Mouse (Mus musculus) midbrain, embryonic 12.5 days (tissue): Measurements from ENCODE around the gene Cog4. TPM values are rescaled to one million over a fixed set of nuclear protein-coding genes. Genes with fewer than 3 reads are reported as not detected.
"Not testable (repeated sequence)": the region's sequence is repeated elsewhere in the genome, so short reads cannot be mapped to it uniquely, and the experiment has no call there.

ENCODE experiments used
- ATAC-seq: fragments of 200-750 bp; cut with Nextera tagmentation; 2 replicates; pipeline ENCODE4 v1.8.0; 2017; ENCODE audit warnings: low read depth, moderate TSS enrichment, moderate library complexity; ENCODE audit not compliant: low FRiP score
- H3K27ac ChIP-seq: fragments of 300-500 bp; sonication (generic); replicated peaks from 2 replicates; pipeline ENCODE4 v1.5.1; 2016; ENCODE audit warnings: mild to moderate bottlenecking
- H3K27me3 ChIP-seq: fragments of 300-500 bp; sonication (generic); 2 replicates; pipeline ENCODE4 v1.6.1; 2016; ENCODE audit warnings: mild to moderate bottlenecking
- H3K36me3 ChIP-seq: fragments of 300-500 bp; sonication (generic); 2 replicates; pipeline ENCODE4 v1.6.1; 2016
- H3K4me1 ChIP-seq: fragments of 300-500 bp; sonication (generic); 2 replicates; pipeline ENCODE4 v1.6.1; 2016
- H3K4me2 ChIP-seq: fragments of 300-500 bp; sonication (generic); replicated peaks from 2 replicates; pipeline ENCODE4 v1.6.1; 2016; ENCODE audit warnings: mild to moderate bottlenecking, moderate library complexity
- H3K4me3 ChIP-seq: fragments of 300-500 bp; sonication (generic); 2 replicates; pipeline ENCODE4 v1.5.1; 2016; ENCODE audit warnings: mild to moderate bottlenecking
- H3K9ac ChIP-seq: fragments of 300-500 bp; sonication (generic); replicated peaks from 2 replicates; pipeline ENCODE4 v1.6.1; 2016; ENCODE audit warnings: mild to moderate bottlenecking, moderate library complexity
- H3K9me3 ChIP-seq: fragments of 300-500 bp; sonication (generic); 2 replicates; pipeline ENCODE4 v1.6.1; 2016; ENCODE audit warnings: mild to moderate bottlenecking
- WGBS: fragments of 180-500 bp; shearing (Covaris S2); methylation state at CpG from one replicate; pipeline ENCODE4 v1.1.7; 2016; 5-methylcytosine and 5-hydroxymethylcytosine counted together
- polyA plus RNA-seq: library from polyadenylated mRNA; unstranded; fragments of >200 nt; fragmentation: Nextera tagmentation; extraction: Ambion mirVana; gene quantifications from 2 replicates; pipeline ENCODE4 v1.2.1, GENCODE M21; 2016

Cog4 gene
- polyA plus RNA-seq, 1 experiment from 2014 or later = 74.3 TPM

DNA sequence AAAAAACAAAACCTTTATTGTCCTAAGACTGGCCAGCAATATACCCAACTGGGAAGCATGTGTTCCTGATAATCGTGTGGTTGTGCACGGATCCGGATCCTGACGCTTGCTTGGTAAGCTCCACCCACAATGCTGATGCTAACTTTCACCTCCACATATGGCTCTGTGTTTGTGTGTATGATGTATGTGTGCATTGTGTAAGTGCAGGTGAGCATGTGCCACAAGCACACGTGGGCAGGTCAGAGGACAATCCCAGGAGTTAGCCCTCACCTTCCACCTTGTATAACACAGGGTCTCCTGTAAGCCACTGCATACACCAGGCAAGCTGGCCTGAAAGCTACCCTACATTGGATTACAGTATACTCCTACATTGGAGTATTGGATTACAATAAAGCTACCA is 3.2 kb upstream of the Cog4 start:
- no peak overlapping the region for H3K4me3 ChIP-seq
- H3K4me1 ChIP-seq = peaks cover 18% of the 10 kb centered on the region
- H3K27ac ChIP-seq = no peak overlapping the region
- H3K4me2 ChIP-seq = no peak overlapping the region
- WGBS = 90% methylated on average over 5 of the region's 5 CpGs
- ATAC-seq = no peak
- no peaks in the 10 kb centered on the region for H3K9me3 ChIP-seq
- H3K36me3 ChIP-seq = peaks cover 62% of the 10 kb centered on the region
- H3K9ac ChIP-seq = no peak overlapping the region
- H3K27me3 ChIP-seq = no peaks in the 10 kb centered on the region

DNA sequence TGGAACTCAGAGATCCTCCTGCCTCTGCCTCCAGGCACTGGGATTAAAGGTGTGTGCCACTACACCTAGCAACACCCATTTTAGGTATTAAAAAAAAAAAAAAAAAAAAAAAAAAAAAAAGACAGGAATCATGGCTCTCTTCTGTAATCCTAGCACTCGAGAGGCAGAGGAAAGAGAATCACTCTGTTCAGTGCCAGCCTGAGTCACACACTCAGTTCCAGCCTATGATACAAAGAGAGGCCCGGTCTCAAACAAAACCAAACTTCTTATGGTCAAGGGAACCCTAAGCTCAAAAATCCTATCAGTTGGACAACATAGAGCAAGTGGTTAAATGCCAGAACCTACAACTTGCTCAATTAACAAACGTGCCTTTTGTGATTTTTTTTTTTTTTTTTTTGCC is 1.5 kb upstream of the Cog4 start:
- H3K9ac ChIP-seq = no peak overlapping the region
- H3K4me1 ChIP-seq = peaks cover 19% of the 10 kb centered on the region
- no peak for ATAC-seq
- peak overlapping the region; percentile 79; the same call in 1 of the 2 replicates for H3K4me2 ChIP-seq
- peaks cover 46% of the 10 kb centered on the region for H3K36me3 ChIP-seq
- 0 out of 2 replicates have a peak overlapping the region, but pooled peaks have one; percentile 62 for H3K4me3 ChIP-seq
- no peaks in the 10 kb centered on the region for H3K27me3 ChIP-seq
- no peaks in the 10 kb centered on the region for H3K9me3 ChIP-seq
- H3K27ac ChIP-seq = no peak overlapping the region
- 88% methylated on average over 3 of the region's 3 CpGs for WGBS

DNA sequence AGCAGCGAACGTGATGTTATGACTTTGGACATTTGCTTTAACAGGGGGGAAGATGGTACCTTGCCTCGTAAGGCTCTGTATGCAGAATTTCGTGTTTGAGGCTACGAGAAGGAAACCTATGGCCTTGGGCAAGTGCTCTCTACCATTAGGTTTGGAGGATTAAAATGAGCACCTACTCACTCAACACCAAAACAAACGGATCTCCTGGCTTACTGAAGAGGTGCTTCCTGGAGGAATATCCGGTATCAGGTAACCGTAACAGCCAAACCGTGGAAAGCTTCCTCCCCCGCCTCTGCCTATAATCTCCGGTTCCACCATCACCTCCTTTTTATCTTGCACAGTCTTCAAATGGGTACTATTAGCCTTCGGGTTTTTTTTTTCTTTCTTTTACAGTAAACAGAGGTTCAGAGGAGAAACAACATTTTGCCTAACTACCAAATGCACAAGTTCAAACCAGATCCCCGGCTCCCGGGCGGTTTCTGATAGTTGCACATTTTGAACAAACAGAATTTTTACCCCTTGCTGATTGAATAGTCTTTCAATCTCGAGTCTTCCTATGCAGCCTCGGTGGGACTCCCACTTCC is 487 bp upstream of the Cog4 start:
- H3K4me3 ChIP-seq = peak overlapping the region; percentile 62
- H3K9ac ChIP-seq = peak overlapping the region; percentile 79
- peak overlapping the region; percentile 79 for H3K4me2 ChIP-seq
- H3K27me3 ChIP-seq = no peaks in the 10 kb centered on the region
- H3K36me3 ChIP-seq = peaks cover 46% of the 10 kb centered on the region
- ATAC-seq = no peak
- peaks cover 19% of the 10 kb centered on the region for H3K4me1 ChIP-seq
- H3K9me3 ChIP-seq = no peaks in the 10 kb centered on the region
- H3K27ac ChIP-seq = peak overlapping the region; percentile 88; the same call in 1 of the 2 replicates
- WGBS = 13% methylated on average over 17 of the region's 17 CpGs

DNA sequence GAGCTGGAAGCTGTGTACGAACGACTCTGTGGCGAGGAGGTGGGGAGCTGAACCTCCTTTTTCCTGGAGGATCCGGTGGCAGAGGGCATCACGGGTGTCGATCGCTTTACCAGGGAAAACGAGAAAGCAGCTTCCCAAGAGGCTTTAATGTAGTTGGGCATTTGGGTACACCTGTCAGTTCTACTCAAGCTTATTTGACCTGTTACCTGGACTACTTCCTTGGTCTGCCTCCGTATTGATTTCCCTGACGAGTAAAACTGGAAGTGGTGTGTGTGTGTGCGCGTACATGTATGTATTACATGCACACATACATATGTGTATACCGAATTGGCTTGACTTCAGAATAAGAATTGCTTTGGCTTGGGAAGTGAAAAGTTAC is 760 bp downstream of the Cog4 start:
- Histone ChIP-seq H3K9me3 (no peaks in the 10 kb centered on the region), H3K9ac (peak overlapping the region; percentile 76), H3K4me3 (peak overlapping the region; percentile 62), H3K27me3 (no peaks in the 10 kb centered on the region), H3K4me2 (peak overlapping the region; percentile 79), H3K4me1 (peaks cover 19% of the 10 kb centered on the region), H3K36me3 (peaks cover 48% of the 10 kb centered on the region), H3K27ac (peak overlapping the region; percentile 52)
- 2% methylated on average over 13 of the region's 13 CpGs for WGBS
- ATAC-seq = no peak

DNA sequence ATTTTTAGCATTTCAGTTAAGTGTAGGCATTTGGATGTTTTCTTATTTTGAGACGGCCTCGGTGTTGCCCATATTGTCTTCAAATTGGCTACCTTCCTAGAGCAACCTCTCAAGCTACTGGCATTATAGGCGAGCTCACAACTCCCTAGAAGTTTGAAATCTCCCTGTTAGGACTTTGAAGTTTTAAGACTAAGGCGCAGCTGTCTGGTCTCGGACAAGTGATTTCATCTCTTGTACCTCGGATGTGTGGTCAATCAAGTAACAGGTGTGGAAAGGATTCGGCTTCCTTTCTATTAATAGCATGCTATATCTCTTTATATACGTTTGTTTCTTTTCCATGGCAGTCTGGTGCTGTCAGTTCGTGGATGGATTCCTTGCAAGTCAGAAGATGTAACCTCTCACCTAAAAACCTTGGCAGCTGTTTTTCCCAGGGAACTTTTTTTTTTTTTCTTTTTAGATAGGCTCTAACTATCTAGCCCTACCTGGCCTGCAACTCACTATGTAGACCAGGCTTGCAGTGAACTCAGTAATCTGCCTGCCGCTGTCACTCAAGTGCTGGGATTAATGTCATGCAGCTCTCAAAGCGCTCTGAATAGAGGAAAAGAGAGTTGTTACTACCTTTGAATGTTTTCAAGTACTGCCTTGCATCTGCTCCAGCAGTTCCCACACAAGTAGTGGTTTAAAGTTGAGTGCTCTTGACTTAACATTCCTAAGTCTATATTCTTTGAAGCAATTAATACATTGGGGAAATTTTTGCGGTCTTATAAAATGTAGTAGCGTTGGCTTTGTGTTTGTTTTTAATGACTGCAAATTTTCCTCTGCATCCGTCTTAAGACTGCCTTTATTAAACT is 1.5 kb downstream of the Cog4 start:
- Histone ChIP-seq H3K27me3 (no peaks in the 10 kb centered on the region), H3K9ac (peak overlapping the region; percentile 76), H3K4me3 (peak overlapping the region; percentile 62), H3K9me3 (no peaks in the 10 kb centered on the region), H3K27ac (no peak overlapping the region), H3K4me2 (peak overlapping the region; percentile 79), H3K36me3 (peaks cover 48% of the 10 kb centered on the region), H3K4me1 (peaks cover 19% of the 10 kb centered on the region)
- ATAC-seq = no peak
- 62% methylated on average over 14 of the region's 14 CpGs for WGBS

DNA sequence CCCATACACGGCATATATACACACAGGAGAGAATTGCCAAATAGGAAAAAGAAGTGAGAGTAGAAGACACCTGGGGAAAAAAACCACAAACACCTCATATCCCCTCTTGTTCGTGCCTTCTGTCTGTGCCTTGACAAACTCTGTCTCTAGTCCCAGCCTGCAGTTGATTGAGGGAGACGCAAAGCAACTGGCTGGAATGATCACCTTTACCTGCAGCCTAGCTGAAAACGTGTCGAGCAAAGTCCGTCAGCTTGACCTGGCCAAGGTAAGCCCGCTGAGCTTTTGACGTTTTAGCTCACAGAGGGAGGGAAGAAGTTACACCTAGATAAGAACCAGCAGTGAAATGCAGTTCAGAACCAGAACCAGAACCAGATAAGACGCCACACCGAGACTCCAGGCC is 4.8 kb downstream of the Cog4 start:
- H3K4me2 ChIP-seq = no peak overlapping the region
- 96% methylated on average over 10 of the region's 10 CpGs for WGBS
- ATAC-seq = no peak
- no peaks in the 10 kb centered on the region for H3K9me3 ChIP-seq
- H3K9ac ChIP-seq = no peak overlapping the region
- H3K4me1 ChIP-seq = peaks cover 9% of the 10 kb centered on the region
- no peak overlapping the region for H3K27ac ChIP-seq
- no peak overlapping the region for H3K4me3 ChIP-seq
- peaks cover 62% of the 10 kb centered on the region for H3K36me3 ChIP-seq
- H3K27me3 ChIP-seq = no peaks in the 10 kb centered on the region

DNA sequence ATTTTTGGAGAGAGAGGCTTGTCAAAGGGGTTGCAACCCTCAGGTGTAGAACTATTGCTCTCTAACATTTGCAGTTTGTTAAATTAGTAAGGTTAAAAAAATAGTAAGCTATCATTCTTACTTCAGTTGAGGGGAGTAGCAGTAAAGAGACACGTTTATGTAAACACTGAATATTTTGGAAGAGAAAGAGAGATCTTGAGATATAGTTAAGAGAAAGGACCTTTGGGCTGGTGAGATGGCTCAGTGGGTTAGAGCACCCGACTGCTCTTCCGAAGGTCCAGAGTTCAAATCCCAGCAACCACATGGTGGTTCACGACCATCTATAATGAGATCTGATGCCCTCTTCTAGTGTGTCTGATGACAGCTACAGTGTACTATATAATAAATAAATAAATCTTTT is 9.7 kb downstream of the Cog4 start:
- not testable (repeated sequence) for H3K9me3 ChIP-seq, H3K27me3 ChIP-seq, H3K4me2 ChIP-seq, H3K4me3 ChIP-seq, H3K9ac ChIP-seq, H3K4me1 ChIP-seq, ATAC-seq, H3K27ac ChIP-seq
- H3K36me3 ChIP-seq = peaks cover 90% of the 10 kb centered on the region
- 90% methylated on average over 4 of the region's 4 CpGs for WGBS

DNA sequence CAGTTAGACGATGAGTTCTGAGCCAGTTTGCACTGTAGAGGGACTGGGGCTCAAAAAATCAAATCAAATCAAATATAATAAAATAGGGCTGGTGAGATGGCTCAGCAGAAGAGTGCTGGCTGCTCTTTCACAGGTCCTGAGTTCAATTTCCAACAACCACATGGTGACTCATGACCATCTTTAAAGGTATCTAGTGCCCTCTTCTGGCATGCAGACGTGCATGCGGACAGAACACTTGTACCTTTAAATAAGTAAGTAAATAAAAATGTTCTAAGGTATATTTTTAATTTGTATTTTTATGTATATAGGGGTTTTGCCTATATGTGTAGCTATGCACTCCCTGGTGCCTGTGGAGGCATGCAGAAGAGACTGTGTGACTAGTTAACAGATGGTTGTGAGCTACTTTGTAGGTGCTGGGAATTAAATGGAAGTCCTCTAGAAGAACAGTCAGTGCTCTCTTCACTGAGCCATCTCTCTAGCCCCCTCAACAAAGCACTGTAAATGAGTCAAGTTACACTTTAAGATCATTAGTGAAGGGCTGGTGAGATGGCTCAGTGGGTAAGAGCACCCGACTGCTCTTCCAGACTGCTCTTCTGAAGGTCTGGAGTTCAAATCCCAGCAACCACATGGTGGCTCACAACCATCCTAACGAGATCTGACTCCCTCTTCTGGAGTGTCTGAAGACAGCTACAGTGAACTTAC is 10.5 kb downstream of the Cog4 start:
- Histone ChIP-seq H3K4me1 (no peaks in the 10 kb centered on the region), H3K27ac (no peak overlapping the region), H3K9ac (no peak overlapping the region), H3K9me3 (no peaks in the 10 kb centered on the region), H3K36me3 (peaks cover 87% of the 10 kb centered on the region), H3K4me2 (no peak overlapping the region), H3K27me3 (no peaks in the 10 kb centered on the region), H3K4me3 (no peak overlapping the region)
- no peak for ATAC-seq
- 93% methylated on average over 5 of the region's 5 CpGs for WGBS

DNA sequence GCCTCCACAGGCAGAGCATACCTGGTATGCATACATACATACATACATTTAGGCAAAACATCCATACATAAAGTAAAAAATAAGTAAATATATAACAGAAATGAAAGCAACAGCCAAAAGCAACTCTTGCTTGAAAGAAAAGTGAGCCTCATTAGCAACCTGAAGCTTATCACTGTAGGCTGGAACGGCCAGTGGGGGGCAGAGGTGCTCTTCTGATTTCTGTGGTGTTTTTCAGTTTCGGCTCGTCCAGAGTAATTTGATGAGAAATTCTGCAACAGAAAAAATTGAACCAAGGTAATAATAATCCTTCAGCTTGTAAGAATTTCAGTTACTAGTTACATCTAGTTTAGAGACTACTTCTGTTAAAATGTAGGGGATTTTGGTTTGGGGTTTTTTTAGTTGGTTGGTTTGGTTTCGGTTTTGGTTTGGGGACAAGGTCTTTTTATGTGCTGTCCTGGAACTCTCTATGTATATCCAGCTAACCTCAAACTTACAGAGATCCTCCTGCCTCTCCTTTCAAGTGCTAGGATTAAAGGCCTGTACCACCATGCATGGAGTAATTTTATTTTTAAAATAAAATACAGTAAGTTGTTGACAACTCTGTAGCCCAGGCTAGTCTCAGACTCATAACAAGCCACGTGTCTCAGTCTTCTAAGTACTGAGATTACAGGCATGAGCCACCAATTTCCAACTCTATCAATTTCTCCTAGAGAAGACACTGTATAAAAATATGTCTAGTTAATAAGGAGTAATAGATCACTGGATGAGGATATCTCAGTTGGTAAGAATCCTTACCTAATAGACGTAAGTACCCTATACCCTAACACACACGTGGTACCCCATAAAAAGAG is 13.5 kb downstream of the Cog4 start:
- Histone ChIP-seq H3K4me2 (no peak overlapping the region), H3K27ac (no peak overlapping the region), H3K27me3 (no peaks in the 10 kb centered on the region), H3K36me3 (peaks cover 87% of the 10 kb centered on the region), H3K4me3 (no peak overlapping the region), H3K9me3 (no peaks in the 10 kb centered on the region), H3K4me1 (no peaks in the 10 kb centered on the region), H3K9ac (no peak overlapping the region)
- ATAC-seq = no peak
- 87% methylated on average over 7 of the region's 7 CpGs for WGBS

DNA sequence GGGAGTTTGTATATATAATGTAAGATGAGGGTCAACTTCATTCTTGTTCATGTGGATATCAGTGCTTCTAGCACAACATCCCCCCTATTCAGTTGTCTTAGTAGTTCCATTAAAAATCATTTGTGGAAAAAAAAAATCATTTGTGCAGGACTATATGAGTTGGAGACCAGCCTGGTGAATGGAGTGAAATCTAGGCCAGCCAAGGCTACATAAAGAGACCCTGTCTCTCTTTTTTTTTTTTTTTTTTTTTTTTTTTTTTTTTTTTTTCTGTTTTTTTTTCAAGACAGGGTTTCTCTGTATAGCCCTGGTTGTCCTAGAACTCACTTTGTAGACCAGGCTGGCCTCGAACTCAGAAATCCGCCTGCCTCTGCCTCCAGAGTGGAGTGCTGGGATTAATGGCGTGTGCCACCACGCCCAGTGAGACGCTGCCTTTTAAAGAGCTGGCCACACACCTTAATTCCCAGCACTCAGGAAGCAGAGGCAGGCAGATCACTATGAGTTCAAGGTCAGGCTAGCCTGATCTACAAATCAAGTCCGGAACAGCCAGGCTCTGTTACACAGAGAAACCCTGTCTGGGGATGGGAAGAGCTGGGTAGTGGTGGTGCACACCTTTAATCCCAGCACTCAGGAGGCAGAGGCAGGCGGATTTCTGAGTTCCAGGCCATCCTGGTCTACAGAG is 15.1 kb downstream of the Cog4 start:
- not testable (repeated sequence) for H3K27ac ChIP-seq, H3K4me3 ChIP-seq, H3K9ac ChIP-seq, H3K4me2 ChIP-seq, H3K27me3 ChIP-seq, H3K4me1 ChIP-seq, H3K9me3 ChIP-seq, ATAC-seq
- WGBS = 98% methylated on average over 7 of the region's 7 CpGs
- peaks cover 88% of the 10 kb centered on the region for H3K36me3 ChIP-seq

DNA sequence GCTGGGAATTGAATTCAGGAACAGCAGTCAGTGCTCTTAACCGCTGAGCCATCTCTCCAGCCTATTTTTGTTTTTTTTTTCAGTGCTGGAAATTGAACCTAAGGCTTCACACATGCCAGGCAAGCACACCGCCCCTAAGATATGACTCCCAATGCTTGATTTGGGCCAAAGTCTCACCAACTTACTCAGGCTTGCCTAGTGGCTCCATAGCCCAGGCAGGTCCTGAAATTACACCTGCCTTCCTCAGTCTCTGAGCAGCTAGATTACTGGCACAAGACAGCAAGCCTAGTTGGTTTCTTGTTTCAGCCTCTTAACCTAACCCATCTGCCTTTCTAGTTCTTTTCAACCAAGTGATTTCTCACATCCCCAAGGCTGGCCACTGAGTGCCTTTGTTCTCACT is 24.1 kb downstream of the Cog4 start:
- no peak for ATAC-seq
- no peak overlapping the region for H3K4me2 ChIP-seq
- WGBS = 97% methylated on average over 2 of the region's 2 CpGs

More for the DNA sequence above, 24.1 kb downstream of the Cog4 start:
- Histone ChIP-seq H3K4me1 (no peaks in the 10 kb centered on the region), H3K9me3 (no peaks in the 10 kb centered on the region), H3K27me3 (no peaks in the 10 kb centered on the region), H3K4me3 (no peak overlapping the region), H3K9ac (no peak overlapping the region), H3K27ac (no peak overlapping the region), H3K36me3 (peaks cover 96% of the 10 kb centered on the region)
